Mouse (Mus musculus) olfactory bulb, adult 2 months (tissue): Measurements from ENCODE around the gene Ulk4. TPM values are rescaled to one million over a fixed set of nuclear protein-coding genes. Genes with fewer than 3 reads are reported as not detected.

ENCODE experiments used
- H3K27ac ChIP-seq: fragments of 200-500 bp; 2 replicates; pipeline ENCODE4 v1.5.1; 2012; ENCODE audit warnings: low read depth, low read length; ENCODE audit not compliant: insufficient read depth
- H3K4me1 ChIP-seq: fragments of 200-500 bp; 2 replicates; pipeline ENCODE4 v1.6.1; 2012; ENCODE audit warnings: low read length; ENCODE audit not compliant: control insufficient read depth, insufficient read depth
- H3K4me3 ChIP-seq: fragments of 200-500 bp; 2 replicates; pipeline ENCODE4 v1.5.1; 2012; ENCODE audit warnings: mild to moderate bottlenecking, low read depth, low read length, moderate library complexity; ENCODE audit not compliant: insufficient read depth
- CTCF ChIP-seq: fragments of 200-500 bp; IDR thresholded peaks from 2 replicates; pipeline ENCODE4 v1.5.1; 2012; ENCODE audit warnings: low read depth, mild to moderate bottlenecking, low read length, moderate library complexity; ENCODE audit not compliant: insufficient read depth
- POLR2A ChIP-seq: fragments of 200-500 bp; IDR thresholded peaks from 2 replicates; pipeline ENCODE4 v1.6.1; 2012; ENCODE audit warnings: mild to moderate bottlenecking, low read depth, low read length, moderate library complexity; ENCODE audit not compliant: insufficient read depth
- WGBS: fragments of 180-500 bp; shearing (Covaris S2); methylation state at CpG from one replicate; pipeline ENCODE4 v1.1.7; 2018; 5-methylcytosine and 5-hydroxymethylcytosine counted together
- polyA plus RNA-seq: library from polyadenylated mRNA; stranded (reverse); fragments of >200 nt; gene quantifications from 2 replicates; pipeline ENCODE4 v1.2.4, GENCODE M21; 2012; ENCODE audit warnings: low replicate concordance; ENCODE audit not compliant: missing spikeins, insufficient read depth, insufficient read length

Gene Ulk4
- polyA plus RNA-seq, 1 experiment = not detected

DNA sequence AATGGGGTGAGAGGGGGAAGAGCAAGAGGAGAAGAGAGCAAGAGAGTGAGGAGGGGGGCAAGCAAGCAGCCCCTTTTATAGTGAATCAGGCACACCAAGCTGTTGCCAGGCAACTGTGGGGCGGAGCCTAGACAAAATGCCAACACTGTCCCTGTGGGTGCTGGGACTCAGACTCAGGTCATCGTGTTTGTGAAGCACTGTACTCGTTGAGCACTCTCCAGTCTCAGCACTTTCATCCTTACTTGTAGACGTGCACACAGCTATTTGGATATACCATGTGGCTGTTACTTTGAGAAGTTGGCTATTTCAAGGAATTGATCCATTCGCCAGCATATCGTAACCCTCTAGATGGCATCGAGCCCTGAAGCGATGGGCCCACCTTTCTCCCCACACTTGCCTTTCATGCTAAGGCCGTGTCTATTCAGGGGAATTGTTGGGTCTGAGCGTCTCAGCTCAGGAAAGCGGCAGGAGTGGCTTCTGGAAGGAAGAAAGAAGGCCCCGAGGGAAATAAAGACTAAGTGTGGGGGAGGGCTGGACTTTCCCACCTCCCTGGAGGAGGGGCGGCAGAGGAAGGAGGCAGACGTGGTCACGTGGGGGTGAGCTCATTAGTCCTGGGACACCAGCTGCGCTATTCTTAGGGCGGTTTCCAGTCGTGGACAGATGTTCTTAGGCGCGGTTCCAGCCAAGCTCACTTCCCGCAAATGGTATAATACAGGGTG lies 36.8 kb upstream of the Ulk4 start:
- H3K4me3 ChIP-seq = peak overlapping the region; percentile 20; the same call in 1 of the 2 replicates

DNA sequence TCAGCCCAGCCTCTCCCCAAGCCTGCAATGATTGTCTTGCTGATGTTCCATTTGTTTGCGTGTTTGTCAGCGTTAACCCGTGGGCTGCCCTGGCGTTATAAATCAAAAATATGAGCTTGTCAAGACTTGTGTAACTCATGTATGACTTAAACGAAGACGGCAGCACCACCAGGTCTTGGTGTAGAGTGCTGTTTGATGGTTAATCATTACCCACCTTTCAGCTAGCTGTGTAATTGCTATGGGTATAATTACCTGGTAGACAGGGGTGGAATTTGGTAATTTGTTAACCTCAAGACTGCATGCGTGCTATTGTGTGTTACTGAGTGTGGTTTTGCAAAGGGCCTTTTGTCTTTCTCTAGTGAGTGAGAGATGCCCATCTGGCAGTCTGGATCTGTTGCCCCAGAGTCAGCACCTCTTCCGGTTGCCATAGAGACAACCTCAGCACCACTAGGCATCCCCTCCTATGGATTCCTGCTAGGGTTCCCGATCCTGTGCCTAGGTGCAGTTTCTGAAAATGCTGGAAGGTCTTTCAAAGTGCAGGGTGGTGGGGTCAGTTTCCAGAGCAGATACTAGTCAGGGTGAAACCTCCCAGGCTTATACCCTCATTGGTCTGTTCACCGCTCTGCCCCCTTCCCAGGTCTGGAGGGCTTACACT lies 35.4 kb upstream of the Ulk4 start:
- H3K4me1 ChIP-seq = peaks cover 47% of the 10 kb centered on the region
- WGBS = 52% methylated on average over 10 of the region's 10 CpGs
- no peak for TF ChIP-seq POLR2A
- no peak for TF ChIP-seq CTCF
- H3K4me3 ChIP-seq = no peak overlapping the region
- H3K27ac ChIP-seq = no peak overlapping the region

More for the DNA sequence above, 36.8 kb upstream of the Ulk4 start:
- WGBS = 6% methylated on average over 21 of the region's 21 CpGs
- Histone ChIP-seq H3K27ac (peak overlapping the region; percentile 38), H3K4me1 (peaks cover 51% of the 10 kb centered on the region)
- TF ChIP-seq POLR2A = no peak
- TF ChIP-seq CTCF = no peak

GRCm38 (mm10) chr9:121311846-121312236 lies 34.8 kb upstream of the Ulk4 start:
- 48% methylated on average over 6 of the region's 6 CpGs for WGBS
- Histone ChIP-seq H3K27ac (no peak overlapping the region), H3K4me1 (peaks cover 43% of the 10 kb centered on the region), H3K4me3 (no peak overlapping the region)
- no peak for TF ChIP-seq POLR2A
- no peak for TF ChIP-seq CTCF

- TF ChIP-seq POLR2A (no peak), CTCF (no peak)
Measured at GRCm38 (mm10) chr9:121310501-121310900, 33.5 kb upstream of the Ulk4 start.

DNA sequence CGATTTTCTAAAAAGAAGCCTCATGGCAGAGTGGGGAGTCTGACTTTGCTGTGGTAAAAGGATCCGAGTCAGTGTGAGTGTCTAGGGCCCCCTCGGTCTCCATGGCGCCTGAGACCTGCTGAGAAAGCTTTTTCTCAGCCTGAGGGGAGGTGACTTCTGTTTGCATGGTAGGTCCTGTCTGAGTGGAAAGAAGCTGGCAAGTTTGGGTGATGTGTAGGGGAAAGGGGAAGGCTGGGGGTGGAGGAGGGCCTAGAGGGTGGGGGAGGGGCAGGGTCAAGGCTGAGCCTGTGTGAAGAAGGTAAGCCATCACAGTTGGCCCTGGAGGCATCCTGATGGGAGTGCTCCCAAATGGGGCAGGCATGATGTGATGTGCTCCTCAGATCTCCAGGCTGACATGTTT lies 32.3 kb upstream of the Ulk4 start:
- 33% methylated on average over 4 of the region's 4 CpGs for WGBS
- no peak overlapping the region for H3K4me3 ChIP-seq
- peaks cover 34% of the 10 kb centered on the region for H3K4me1 ChIP-seq
- TF ChIP-seq CTCF (no peak), POLR2A (no peak)
- no peak overlapping the region for H3K27ac ChIP-seq

More at GRCm38 (mm10) chr9:121310501-121310900, 33.5 kb upstream of the Ulk4 start:
- Histone ChIP-seq H3K4me1 (peaks cover 39% of the 10 kb centered on the region), H3K4me3 (no peak overlapping the region), H3K27ac (no peak overlapping the region)
- WGBS = 61% methylated on average over 7 of the region's 7 CpGs

DNA sequence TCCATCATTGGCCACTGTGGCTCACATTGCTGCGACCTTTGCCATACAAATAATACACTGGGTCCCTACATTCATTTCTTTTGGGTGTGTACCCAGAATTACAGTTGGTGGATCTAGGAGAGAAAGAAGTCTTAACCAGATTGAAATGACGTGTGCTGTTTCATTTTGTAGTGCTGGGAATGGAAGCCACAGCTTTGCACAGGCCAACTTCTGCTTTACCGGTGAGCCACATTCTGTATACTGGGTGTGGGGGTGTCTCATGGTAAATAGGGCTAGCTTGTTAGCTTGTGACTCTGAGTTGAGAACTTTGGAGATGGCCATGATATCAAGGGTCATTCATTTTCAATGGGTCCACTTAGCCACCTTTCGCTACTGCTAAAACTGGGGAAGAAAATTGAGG lies 28.5 kb upstream of the Ulk4 start:
- 94% methylated on average over 4 of the region's 4 CpGs for WGBS
- Histone ChIP-seq H3K27ac (no peak overlapping the region), H3K4me1 (peaks cover 33% of the 10 kb centered on the region), H3K4me3 (no peak overlapping the region)
- TF ChIP-seq CTCF = no peak
- no peak for TF ChIP-seq POLR2A

DNA sequence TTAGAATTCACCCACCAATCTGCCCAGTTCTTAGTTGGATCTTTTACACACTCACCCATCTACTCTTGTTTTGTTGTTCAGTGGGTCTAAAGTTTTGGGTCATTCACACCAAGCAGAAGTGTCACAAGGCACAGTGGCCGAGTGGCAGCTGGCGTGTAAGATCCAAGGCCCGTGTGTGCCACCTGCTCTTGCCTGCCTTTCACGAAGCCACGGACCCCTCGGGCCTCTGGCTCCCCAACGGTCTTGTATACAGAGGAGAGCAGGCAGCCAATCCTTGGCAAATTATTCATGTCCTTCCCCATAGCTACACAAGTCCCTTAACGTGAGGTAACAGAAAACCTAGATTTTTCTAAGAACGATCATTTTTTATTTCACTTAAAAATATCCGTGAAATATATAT lies 27.5 kb upstream of the Ulk4 start:
- H3K4me1 ChIP-seq = peaks cover 36% of the 10 kb centered on the region
- WGBS = 61% methylated on average over 10 of the region's 10 CpGs

DNA sequence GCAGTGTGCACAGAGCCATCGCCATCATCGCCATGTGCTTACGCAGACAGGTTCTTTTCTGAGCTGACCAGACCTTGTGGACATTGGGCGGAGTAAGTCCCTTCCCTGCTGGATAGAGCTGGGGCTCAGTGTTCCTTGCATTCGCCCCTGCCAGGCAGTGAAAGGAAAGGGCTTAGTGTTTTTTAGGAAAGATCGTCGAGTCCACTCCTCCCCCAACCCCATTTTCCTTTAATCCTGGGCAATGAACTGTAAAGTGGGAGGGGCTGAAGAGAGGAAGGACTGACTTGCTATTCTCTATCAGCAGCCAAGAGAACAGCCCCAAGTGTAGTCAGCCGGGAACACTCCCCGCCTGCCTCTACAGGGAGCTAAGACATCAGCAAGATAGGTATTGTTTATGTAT lies 26.8 kb upstream of the Ulk4 start:
- TF ChIP-seq POLR2A = no peak
- no peak for TF ChIP-seq CTCF
- Histone ChIP-seq H3K27ac (no peak overlapping the region), H3K4me3 (no peak overlapping the region), H3K4me1 (peaks cover 36% of the 10 kb centered on the region)
- WGBS = 37% methylated on average over 9 of the region's 9 CpGs

More for the DNA sequence above, 27.5 kb upstream of the Ulk4 start:
- TF ChIP-seq POLR2A (no peak), CTCF (no peak)
- no peak overlapping the region for H3K4me3 ChIP-seq
- no peak overlapping the region for H3K27ac ChIP-seq

GRCm38 (mm10) chr9:121303086-121303485 lies 26.1 kb upstream of the Ulk4 start:
- H3K4me3 ChIP-seq = no peak overlapping the region
- H3K27ac ChIP-seq = no peak overlapping the region
- peaks cover 41% of the 10 kb centered on the region for H3K4me1 ChIP-seq
- TF ChIP-seq CTCF = no peak
- no peak for TF ChIP-seq POLR2A
- 46% methylated on average over 6 of the region's 6 CpGs for WGBS

GRCm38 (mm10) chr9:121302543-121302942 lies 25.5 kb upstream of the Ulk4 start:
- Histone ChIP-seq H3K4me1 (peaks cover 41% of the 10 kb centered on the region), H3K27ac (no peak overlapping the region), H3K4me3 (no peak overlapping the region)
- no peak for TF ChIP-seq POLR2A
- no peak for TF ChIP-seq CTCF
- 84% methylated on average over 8 of the region's 8 CpGs for WGBS
